Mouse (Mus musculus): ENCODE measurements around the gene Cblb. TPM values are rescaled to one million over a fixed set of nuclear protein-coding genes. Genes with fewer than 3 reads are reported as not detected.

The Cblb gene
- total RNA-seq (2021), result 10 to 100 TPM; 24.4 to 27.1 TPM
- long read RNA-seq, experiment 1, partial matches to known transcripts, result 0 of 2 reads
- long read RNA-seq, experiment 1, other reads (novel, unspliced or antisense), result 1 of 2 reads
- long read RNA-seq, experiment 2, partial matches to known transcripts, result 2 of 3 reads
- long read RNA-seq, experiment 2, other reads (novel, unspliced or antisense), result 1 of 3 reads

- DNase-seq (ENCODE audit: low spot score in 2 of 2), result peak; percentile 92 to 96
Measured at GRCm38 (mm10) chr16:52031091-52031689, at the start of gene Cblb. TSS of gene Cblb (plus strand) at chr16:52031225.

- no peak for DNase-seq (ENCODE audit: low spot score in 2 of 2)
Measured at GRCm38 (mm10) chr16:51985436-51985835, 45.6 kb upstream of the Cblb start.

GRCm38 (mm10) chr16:51986207-51986606 is 44.8 kb upstream of the Cblb start:
- DNase-seq (ENCODE audit: low spot score in 2 of 2), result no peak

DNA sequence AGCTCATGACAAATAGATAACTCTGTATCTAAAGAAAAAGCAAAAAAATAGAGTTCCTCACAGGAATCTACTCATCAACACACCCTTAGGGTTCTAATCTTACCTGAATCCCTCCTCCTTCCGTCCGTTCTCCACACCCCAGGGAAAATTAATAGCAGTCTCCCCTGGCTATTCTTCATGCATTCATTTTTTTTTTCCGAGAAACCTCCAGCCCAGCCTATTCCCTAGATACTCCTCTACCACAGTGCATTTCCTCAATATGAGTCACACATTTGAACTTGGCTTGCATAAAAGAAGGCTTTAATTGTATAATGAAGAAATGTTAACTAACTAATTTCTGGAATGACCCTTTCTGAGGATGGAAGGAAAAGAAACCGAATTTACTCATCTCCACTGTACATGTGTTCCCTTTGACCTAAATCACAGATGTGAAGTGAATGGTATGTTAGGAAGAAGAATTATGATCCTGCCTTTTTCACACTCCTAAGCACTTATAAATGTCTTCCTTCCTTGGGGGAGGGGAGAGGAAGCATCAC is 43.9 kb upstream of the Cblb start:
- no peak for DNase-seq (ENCODE audit: low spot score in 2 of 2)

DNA sequence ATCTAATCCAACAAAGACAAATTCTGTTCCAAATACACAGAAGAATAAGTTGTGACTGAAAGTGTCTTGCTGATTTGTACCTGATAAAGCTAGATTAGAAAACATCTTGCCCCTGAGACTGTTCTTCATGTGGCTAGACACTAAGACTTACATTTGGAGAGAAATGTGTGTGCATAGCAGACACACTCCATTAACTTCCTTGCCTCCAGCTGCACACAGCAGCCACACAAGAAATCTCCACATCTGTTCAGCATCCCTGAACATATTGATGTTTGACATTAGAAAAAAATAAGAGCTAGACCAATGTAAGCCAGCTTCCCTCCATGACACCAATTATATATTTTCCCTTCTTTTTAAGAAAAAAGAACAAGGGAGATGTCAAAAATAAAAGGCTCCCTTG is 43.0 kb upstream of the Cblb start:
- DNase-seq (ENCODE audit: low spot score in 2 of 2), result no peak

- no peak for DNase-seq (ENCODE audit: low spot score in 2 of 2)
Measured at GRCm38 (mm10) chr16:51989259-51989658, 41.8 kb upstream of the Cblb start.

DNA sequence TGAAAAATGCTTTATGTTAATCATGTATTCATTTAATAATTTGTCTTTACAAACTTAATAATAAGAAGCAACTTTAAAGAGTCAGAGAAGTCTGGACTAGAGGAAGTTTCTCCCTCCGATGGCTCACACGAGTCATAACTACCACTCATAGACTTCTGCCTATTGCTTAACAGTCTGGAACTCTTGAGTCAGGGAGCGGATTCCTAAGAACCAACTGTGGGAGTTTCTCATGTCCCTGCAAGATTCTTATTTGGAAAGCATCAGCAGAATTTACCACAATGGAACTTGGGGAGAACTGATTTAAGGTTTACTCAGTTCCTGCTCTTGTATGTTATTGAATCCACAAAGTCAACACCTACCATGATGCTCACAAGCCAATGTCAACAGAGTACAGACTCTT is 31.0 kb upstream of the Cblb start:
- no peak for DNase-seq (ENCODE audit: low spot score in 2 of 2)

DNA sequence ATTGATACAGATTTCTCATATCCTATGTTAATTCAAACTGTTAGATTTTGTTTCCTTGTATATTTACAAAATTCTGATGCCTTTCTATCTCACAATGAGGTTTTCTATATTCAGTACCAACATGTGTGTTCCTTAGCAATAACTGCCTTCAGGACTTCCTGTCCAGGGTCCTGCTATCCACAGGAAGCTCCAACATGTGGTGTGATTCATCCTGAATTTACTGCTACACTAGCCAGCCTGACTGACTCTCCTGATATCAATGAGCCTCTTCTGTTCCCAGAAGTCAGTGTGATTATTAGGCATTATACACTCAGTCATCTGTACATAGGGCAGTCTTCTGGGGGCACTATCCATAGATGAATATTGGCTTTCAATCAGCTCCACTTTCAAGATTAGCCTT is 30.2 kb upstream of the Cblb start:
- DNase-seq (ENCODE audit: low spot score in 2 of 2), result no peak

DNA sequence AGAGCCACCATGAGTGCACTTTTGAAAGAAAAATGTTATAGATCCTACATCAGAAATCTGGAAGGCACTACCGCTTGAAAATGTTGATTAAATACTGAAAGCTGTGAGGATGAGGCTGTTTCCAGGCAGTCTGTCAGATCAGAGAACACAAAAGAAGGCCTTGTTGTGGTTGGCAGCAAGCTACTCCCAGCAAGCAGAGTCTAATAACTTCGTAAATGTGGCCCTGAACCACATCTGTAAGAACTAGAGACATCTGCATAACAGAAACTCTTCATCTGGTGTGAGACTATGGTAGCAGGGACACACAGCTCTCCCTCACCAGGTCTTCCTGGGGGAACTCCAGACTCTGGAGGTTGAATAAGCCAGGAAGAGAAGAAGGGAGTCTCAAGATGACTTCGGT is 24.0 kb upstream of the Cblb start:
- DNase-seq (ENCODE audit: low spot score in 2 of 2), result no peak

- no peak for DNase-seq (ENCODE audit: low spot score in 2 of 2)
Measured at GRCm38 (mm10) chr16:52008471-52008870, 22.6 kb upstream of the Cblb start.

GRCm38 (mm10) chr16:52009421-52009820 is 21.6 kb upstream of the Cblb start:
- DNase-seq (ENCODE audit: low spot score in 2 of 2), result no peak

GRCm38 (mm10) chr16:52012984-52013383 is 18.0 kb upstream of the Cblb start:
- peak in 1 of 2 experiments; percentile 3 for DNase-seq (ENCODE audit: low spot score in 2 of 2)

DNA sequence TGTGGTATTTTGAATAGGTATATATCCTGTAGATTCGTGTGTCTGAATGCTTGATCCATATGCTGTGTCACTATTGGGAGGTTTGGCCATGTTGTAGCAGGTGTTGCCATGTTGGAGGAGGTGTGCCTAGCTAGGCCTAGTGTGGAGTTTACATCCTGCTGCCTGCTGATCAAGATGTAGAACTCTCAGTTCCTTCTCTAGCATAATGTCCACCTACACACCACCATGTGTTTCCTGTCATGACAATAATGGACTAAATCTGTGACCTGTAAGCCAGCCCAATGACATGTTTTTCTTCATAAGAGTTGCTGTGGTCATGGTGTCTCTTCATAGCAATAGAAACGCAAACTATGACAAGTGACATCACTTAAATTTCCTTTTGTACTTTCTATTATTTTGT is 17.2 kb upstream of the Cblb start:
- no peak for DNase-seq (ENCODE audit: low spot score in 2 of 2)

- DNase-seq (ENCODE audit: low spot score in 2 of 2), result no peak
Measured at GRCm38 (mm10) chr16:52023417-52023816, 7.6 kb upstream of the Cblb start.

DNA sequence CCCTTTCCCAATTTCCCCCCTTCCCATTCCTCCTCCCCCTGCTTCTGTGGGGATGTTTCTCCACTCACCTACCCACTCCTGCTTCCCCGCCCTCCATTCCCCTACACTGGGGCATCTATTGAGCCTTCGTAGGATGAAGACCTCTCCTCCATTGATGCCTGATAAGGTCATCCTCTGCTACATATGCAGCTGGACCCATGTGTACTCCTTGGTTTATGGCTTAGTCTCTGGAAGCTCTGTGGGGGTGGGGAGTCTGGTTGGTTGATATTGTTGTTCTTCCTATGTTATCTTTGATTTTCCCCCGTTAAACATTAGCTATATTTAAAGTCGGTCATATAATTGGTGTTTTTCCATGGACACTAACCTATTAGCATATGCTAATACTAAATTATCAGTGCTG is 3.7 kb upstream of the Cblb start:
- no peak for DNase-seq (ENCODE audit: low spot score in 2 of 2)

DNA sequence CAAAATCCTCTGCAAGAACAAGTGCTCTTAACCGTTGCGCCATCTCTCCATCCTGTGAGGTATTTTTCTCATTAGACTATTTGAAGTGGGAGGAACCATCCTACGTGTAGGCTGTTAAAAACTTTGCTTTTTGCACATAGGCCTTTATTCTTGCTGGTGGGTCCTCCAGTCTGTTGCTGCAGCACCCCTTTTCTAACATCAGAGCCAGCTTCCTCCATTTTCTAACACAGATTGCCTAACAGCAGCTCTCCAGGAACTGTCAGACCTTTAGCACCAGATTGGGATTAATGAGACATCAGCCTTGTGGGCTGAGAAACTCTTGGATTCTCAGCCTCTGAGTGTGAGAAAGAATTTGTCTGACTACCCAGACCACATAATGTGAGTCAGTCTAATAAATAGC is 2.0 kb upstream of the Cblb start:
- DNase-seq (ENCODE audit: low spot score in 2 of 2), result no peak

DNA sequence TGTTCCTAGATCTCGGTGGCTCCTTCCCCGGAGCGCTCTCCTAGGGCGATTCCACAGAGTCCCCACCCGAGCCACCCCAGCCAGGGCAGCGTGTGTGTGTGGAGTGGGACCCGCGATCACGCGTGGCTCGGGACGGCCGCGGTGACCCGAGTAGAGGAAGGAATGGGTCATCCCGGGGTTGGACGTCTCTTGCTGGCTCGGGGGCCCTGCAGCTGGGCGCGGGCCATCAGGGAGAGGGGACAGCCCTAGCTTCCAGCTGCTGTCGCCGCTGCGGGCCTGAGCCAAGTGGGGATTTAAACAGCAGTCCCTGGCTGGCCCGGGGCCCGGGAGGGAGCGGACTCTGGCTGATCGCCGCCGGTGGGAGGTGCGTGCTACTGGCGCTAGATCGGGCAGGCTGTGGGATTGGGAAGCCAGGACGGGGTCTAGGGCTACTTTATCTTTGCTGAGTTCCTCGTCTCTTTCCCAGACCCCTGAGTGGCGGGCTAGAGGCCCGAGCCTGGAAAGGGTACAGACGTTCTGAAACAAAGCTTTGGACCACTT is 757 bp downstream of the Cblb start:
- DNase-seq (ENCODE audit: low spot score in 2 of 2), result peak; percentile 84 to 88

GRCm38 (mm10) chr16:52032376-52033330 is 1.6 kb downstream of the Cblb start:
- no peak for DNase-seq (ENCODE audit: low spot score in 2 of 2)

DNA sequence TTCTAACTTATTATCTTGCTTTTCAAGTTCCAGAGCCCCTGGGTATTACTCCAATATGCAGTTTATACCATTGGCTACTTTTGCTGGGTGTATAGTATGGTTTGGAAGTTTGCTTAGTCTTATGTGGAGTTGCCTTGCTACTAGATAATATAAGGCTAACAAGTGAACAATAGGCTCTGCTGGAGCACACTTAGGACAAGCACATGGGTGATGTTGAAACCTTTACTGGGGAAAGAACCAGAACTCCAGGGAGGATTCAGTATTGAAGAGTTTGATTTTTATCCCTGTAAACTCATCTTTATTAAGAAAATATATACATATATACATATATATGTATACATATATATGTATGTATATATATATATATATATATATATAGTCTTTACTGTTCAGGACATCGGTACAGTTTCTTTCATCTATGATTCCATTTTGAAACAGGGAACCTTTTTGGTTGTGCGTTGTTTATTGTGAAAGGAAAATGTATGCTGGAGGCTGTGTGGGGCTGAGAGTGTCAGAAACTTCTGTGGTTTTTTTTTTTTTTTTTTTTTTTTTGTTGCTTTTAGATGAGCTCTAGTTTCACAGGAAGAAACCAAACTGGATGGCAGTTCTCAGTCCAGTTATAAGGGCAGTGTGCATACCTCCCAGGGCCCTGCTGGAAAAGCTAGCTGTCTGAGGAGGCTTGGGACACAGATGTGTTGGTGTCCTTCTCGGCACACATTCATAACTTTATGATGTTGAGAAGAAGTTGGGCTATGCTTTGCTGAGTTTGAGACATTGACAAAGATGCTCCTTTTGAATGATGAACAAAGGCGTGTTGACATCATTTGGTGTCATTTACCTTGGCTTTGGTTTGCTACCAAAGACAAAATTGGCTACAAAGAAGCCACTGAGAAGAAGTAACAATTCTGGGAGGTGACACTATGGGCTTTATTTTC is 2.6 kb downstream of the Cblb start:
- DNase-seq (ENCODE audit: low spot score in 2 of 2), result no peak

DNA sequence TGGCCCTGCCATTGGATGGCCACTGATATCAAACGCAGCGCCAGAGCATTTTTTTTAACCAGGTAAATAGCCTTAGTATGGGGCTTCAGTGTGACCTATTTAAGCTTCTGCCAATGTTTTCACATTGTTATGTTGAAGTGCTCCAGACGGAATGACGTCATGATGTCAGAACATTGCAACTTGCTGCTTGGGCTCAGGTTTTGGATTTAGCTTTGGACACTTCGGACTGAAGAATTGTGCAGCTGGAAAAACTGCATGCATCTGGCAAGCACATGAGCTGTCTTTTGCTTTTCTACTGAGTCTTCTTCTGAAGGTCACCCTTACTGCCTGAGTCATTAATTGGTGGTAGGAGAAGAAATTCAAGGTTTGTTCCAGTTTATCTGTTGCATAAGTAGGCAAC is 3.3 kb downstream of the Cblb start:
- no peak for DNase-seq (ENCODE audit: low spot score in 2 of 2)

GRCm38 (mm10) chr16:52036295-52036694 is 5.3 kb downstream of the Cblb start:
- DNase-seq (ENCODE audit: low spot score in 2 of 2), result no peak
